Comparison of ENCODE assay signal across 16 mouse cellular contexts in genomic region chr15:88491091-88491366, GRCm38 (mm10).
"Had no signal": no experiment of that assay in that cellular context is flagged by ENCODE, and none has a peak within 500 bp of the region (broad histone marks: within the 10 kb centered on the region; RNA-seq: fewer than 3 reads in every experiment).

No protein-coding gene starts in this region.

- H3K4me1 ChIP-seq: intestine, embryonic 15.5 days; limb, embryonic 13.5 days; liver, embryonic 12.5 days; megakaryocyte, embryonic 14.5 days; neural tube, embryonic 12.5 days; stomach, embryonic 15.5 days had no signal

- H3K36me3 ChIP-seq: intestine, embryonic 15.5 days; limb, embryonic 13.5 days; liver, embryonic 12.5 days; neural tube, embryonic 12.5 days; stomach, embryonic 15.5 days had no signal

- H3K9ac ChIP-seq: intestine, embryonic 15.5 days; limb, embryonic 13.5 days; liver, embryonic 12.5 days; lung, embryonic 14.5 days; neural tube, embryonic 12.5 days; stomach, embryonic 15.5 days had no signal

- H3K4me2 ChIP-seq: intestine, embryonic 15.5 days; limb, embryonic 13.5 days; liver, embryonic 12.5 days; lung, embryonic 14.5 days; neural tube, embryonic 12.5 days; stomach, embryonic 15.5 days had no signal

- DNase-seq: kidney, adult 18-20 months; kidney, postnatal 10 days; kidney, postnatal 4 days; left cerebral cortex, postnatal 4 days; lung, embryonic 14.5 days; lung, postnatal 10 days; right cerebral cortex, postnatal 25 days; thymus, adult 2 months; thymus, postnatal 36 days had no signal

- H3K27ac ChIP-seq: intestine, embryonic 15.5 days; layer of hippocampus, adult 2 months; limb, embryonic 13.5 days; liver, embryonic 12.5 days; neural tube, embryonic 12.5 days; stomach, embryonic 15.5 days had no signal

- H3K27me3 ChIP-seq: intestine, embryonic 15.5 days; limb, embryonic 13.5 days; liver, embryonic 12.5 days; megakaryocyte, embryonic 14.5 days; neural tube, embryonic 12.5 days; stomach, embryonic 15.5 days had no signal

- ATAC-seq: intestine, embryonic 15.5 days; liver, embryonic 12.5 days had no signal

- H3K4me3 ChIP-seq: intestine, embryonic 15.5 days; layer of hippocampus, adult 2 months; limb, embryonic 13.5 days; liver, embryonic 12.5 days; megakaryocyte, embryonic 14.5 days; neural tube, embryonic 12.5 days; stomach, embryonic 15.5 days had no signal

- H3K9me3 ChIP-seq: intestine, embryonic 15.5 days; limb, embryonic 13.5 days; liver, embryonic 12.5 days; neural tube, embryonic 12.5 days; stomach, embryonic 15.5 days had no signal
